Mouse (Mus musculus) testis, adult 2 months (tissue): ENCODE results near the gene St3gal3. TPM values are rescaled to one million over a fixed set of nuclear protein-coding genes. Genes with fewer than 3 reads are reported as not detected.
A peak's percentile ranks its signal among the peaks of the same experiment; 100 is the strongest.

Source experiments
- H3K27ac ChIP-seq: fragments of 200-500 bp; 2 replicates; pipeline ENCODE4 v1.5.1; 2012; ENCODE audit warnings: low read depth, low read length; ENCODE audit not compliant: control insufficient read depth, insufficient read depth
- H3K27me3 ChIP-seq: fragments of 200-500 bp; 2 replicates; pipeline ENCODE4 v1.6.1; 2012; ENCODE audit warnings: mild to moderate bottlenecking, low read length, moderate library complexity; ENCODE audit not compliant: control insufficient read depth, insufficient read depth
- H3K36me3 ChIP-seq: fragments of 200-500 bp; 2 replicates; pipeline ENCODE4 v1.6.1; 2012; ENCODE audit warnings: mild to moderate bottlenecking, low read length; ENCODE audit not compliant: control insufficient read depth, insufficient read depth
- H3K4me1 ChIP-seq: fragments of 200-500 bp; 2 replicates; pipeline ENCODE4 v1.6.1; 2012; ENCODE audit warnings: low read length; ENCODE audit not compliant: control insufficient read depth, insufficient read depth
- H3K4me3 ChIP-seq: fragments of 200-500 bp; 2 replicates; pipeline ENCODE4 v1.5.1; 2012; ENCODE audit warnings: low read depth, mild to moderate bottlenecking, low read length, moderate library complexity, mixed read lengths; ENCODE audit not compliant: control insufficient read depth
- CTCF ChIP-seq: fragments of 200-500 bp; IDR thresholded peaks from 2 replicates; pipeline ENCODE4 v1.5.1; 2012; ENCODE audit warnings: low read depth, mild to moderate bottlenecking, inconsistent platforms, low read length, moderate library complexity; ENCODE audit not compliant: control insufficient read depth, insufficient read depth, insufficient replicate concordance
- POLR2A ChIP-seq: fragments of 200-500 bp; IDR thresholded peaks from 2 replicates; pipeline ENCODE4 v1.6.1; 2012; ENCODE audit warnings: low read depth, mild to moderate bottlenecking, inconsistent platforms, low read length, moderate library complexity; ENCODE audit not compliant: control insufficient read depth
- polyA plus RNA-seq: library from polyadenylated mRNA; depleted of rRNA; stranded (reverse); fragments of >200 nt; gene quantifications from 2 replicates; pipeline ENCODE4 v1.2.3, GENCODE M21; 2012

The St3gal3 gene
- polyA plus RNA-seq, 1 experiment: 3.4 TPM

DNA sequence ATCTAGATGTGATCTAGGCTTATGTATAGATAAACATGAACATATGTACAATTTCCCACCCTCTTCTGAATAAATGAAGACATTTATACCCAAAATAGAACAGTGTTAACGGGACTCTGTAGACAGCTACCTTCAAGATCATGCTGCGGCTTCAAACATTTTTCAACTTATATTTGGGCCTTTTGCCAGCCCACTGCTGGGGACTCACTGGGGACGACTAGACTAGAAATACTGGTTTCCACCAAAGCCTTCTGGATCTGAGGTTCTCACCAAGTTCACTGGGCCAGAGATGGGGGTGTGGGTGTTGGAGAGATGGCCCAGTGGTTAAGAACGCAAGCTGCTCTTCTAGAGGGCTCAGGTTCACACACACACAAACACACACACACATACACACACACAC, 49.7 kb downstream of the St3gal3 start:
- no peak for TF ChIP-seq POLR2A
- no peak for TF ChIP-seq CTCF
- Histone ChIP-seq H3K27ac (no peak overlapping the region), H3K4me3 (no peak overlapping the region), H3K27me3 (no peaks in the 10 kb centered on the region), H3K36me3 (no peaks in the 10 kb centered on the region), H3K4me1 (peaks cover 2% of the 10 kb centered on the region; the same call in 1 of the 2 replicates)

GRCm38 (mm10) chr4:118083217-118083951, 51.3 kb downstream of the St3gal3 start:
- no peak overlapping the region for H3K4me3 ChIP-seq
- peaks cover 2% of the 10 kb centered on the region; the same call in 1 of the 2 replicates for H3K4me1 ChIP-seq
- no peaks in the 10 kb centered on the region for H3K27me3 ChIP-seq
- H3K27ac ChIP-seq: no peak overlapping the region
- no peaks in the 10 kb centered on the region for H3K36me3 ChIP-seq
- TF ChIP-seq POLR2A: no peak
- peak; percentile 89; the same call in 1 of the 2 replicates for TF ChIP-seq CTCF

DNA sequence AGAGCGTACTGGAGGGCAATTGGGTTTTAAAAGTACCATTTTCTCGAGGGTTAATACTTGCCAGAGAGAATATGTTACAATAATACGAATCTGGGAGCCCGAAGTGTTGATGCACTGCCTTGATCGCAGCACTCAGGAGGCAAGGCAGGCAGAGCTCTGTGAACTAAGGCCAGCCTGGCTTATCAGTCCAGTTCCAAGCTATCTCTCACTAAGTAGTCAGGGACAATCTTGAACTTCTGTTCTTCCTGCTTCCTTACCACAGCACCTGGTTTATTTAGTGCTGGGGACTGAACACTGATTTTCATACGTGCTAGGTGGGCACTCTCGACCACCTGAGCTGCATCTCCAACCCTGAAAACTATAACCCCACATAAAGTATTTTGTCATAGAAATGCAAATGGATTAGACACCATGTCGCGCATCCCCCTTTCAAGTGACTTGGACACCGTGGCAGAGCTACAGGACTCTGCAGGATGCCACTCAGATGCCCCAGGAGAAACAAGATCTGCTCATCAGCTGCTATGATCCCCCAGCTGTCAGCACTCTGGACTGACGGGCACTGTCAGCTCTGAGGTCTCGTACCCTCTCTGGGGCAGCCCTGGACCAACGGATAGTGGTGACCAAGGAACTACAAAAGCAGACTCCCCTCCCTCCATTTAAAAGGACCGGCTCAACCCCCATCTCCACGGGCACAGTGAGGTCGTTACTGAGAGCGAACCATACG, 52.9 kb downstream of the St3gal3 start:
- Histone ChIP-seq H3K27me3 (no peaks in the 10 kb centered on the region), H3K27ac (no peak overlapping the region), H3K4me3 (no peak overlapping the region), H3K4me1 (peaks cover 2% of the 10 kb centered on the region; the same call in 1 of the 2 replicates), H3K36me3 (no peaks in the 10 kb centered on the region)
- TF ChIP-seq POLR2A (no peak), CTCF (no peak)

GRCm38 (mm10) chr4:118080481-118080880, 54.2 kb downstream of the St3gal3 start:
- Histone ChIP-seq H3K27me3 (no peaks in the 10 kb centered on the region), H3K4me1 (peaks cover 2% of the 10 kb centered on the region; the same call in 1 of the 2 replicates), H3K27ac (no peak overlapping the region), H3K4me3 (no peak overlapping the region), H3K36me3 (no peaks in the 10 kb centered on the region)
- no peak for TF ChIP-seq CTCF

GRCm38 (mm10) chr4:118079195-118079594, 55.5 kb downstream of the St3gal3 start:
- Histone ChIP-seq H3K4me3 (no peak overlapping the region), H3K4me1 (peaks cover 2% of the 10 kb centered on the region; the same call in 1 of the 2 replicates), H3K27me3 (no peaks in the 10 kb centered on the region), H3K36me3 (no peaks in the 10 kb centered on the region), H3K27ac (no peak overlapping the region)
- TF ChIP-seq CTCF (no peak), POLR2A (no peak)

- Histone ChIP-seq H3K4me1 (peaks cover 2% of the 10 kb centered on the region; the same call in 1 of the 2 replicates), H3K27me3 (no peaks in the 10 kb centered on the region), H3K4me3 (peak overlapping the region; percentile 77), H3K27ac (no peak overlapping the region), H3K36me3 (no peaks in the 10 kb centered on the region)
- TF ChIP-seq CTCF (no peak), POLR2A (no peak)
These were observed 56.1 kb downstream of the St3gal3 start for GRCm38 (mm10) chr4:118078576-118078975.

- TF ChIP-seq POLR2A (no peak), CTCF (no peak)
- no peaks in the 10 kb centered on the region for H3K36me3 ChIP-seq
- no peaks in the 10 kb centered on the region for H3K4me1 ChIP-seq
- no peak overlapping the region for H3K4me3 ChIP-seq
- H3K27ac ChIP-seq: no peak overlapping the region
- H3K27me3 ChIP-seq: no peaks in the 10 kb centered on the region
These were observed 57.4 kb downstream of the St3gal3 start for GRCm38 (mm10) chr4:118077293-118077752.

DNA sequence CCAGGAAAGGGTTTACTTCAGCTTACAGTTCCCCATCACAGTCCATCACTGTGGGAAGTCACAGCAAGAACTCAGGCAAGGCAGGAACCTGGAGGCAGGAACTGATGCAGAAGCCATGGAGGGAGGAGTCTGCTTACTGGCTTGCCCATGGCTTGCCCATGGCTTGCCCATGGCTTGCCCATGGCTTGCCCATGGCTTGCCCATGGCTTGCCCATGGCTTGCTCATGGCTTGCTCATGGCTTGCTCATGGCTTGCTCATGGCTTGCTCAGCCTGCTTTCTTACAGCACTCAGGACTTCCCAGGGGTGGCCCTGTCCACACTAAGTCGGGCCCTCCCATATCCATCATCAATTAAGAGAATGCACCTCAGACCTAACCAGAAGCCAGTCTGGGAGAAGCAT, 58.1 kb downstream of the St3gal3 start:
- no peak overlapping the region for H3K27ac ChIP-seq
- peaks cover 6% of the 10 kb centered on the region for H3K4me1 ChIP-seq
- H3K4me3 ChIP-seq: no peak overlapping the region
- TF ChIP-seq CTCF: no peak
- no peak for TF ChIP-seq POLR2A
- no peaks in the 10 kb centered on the region for H3K27me3 ChIP-seq
- H3K36me3 ChIP-seq: no peaks in the 10 kb centered on the region
